Mouse (Mus musculus) lung, adult 10 weeks (tissue): ENCODE data around the gene Olfr137. TPM values are rescaled to one million over a fixed set of nuclear protein-coding genes. Genes with fewer than 3 reads are reported as not detected.

Experiments used
- polyA plus RNA-seq: library from polyadenylated mRNA; stranded (reverse); fragments of 350-450 nt; fragmentation: Illumina TruSeq; extraction: RNeasy Lipid Tissue Mini Kit (QIAGEN cat#74804); gene quantifications from one replicate; pipeline ENCODE4 v1.2.3, GENCODE M21; 2014; ENCODE audit warnings: low read depth, low replicate concordance; ENCODE audit not compliant: insufficient read depth

Gene Olfr137
- polyA plus RNA-seq = not detected

DNA sequence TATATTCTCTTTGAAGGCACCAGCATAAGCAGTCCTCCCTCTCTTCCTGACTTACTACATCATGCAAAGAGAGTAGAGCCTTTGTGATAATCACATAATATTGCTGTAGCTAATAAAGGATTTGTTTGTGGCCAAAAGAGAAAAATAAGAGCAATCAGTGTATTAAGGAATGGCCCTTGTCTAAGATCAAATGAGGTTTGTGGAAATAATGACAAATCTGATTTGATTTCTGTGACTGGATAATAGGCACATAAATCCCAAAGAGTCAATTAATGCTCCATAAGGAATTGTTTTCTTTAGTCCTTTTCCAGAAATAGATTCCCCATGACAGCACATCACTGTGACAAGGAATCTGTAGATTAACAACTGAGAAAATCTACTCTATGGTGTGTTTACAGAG lies at the start of gene Olfr137:
Gene Olfr137, minus strand, starts transcription at position 101 of the 400 bp plus-strand sequence.

DNA sequence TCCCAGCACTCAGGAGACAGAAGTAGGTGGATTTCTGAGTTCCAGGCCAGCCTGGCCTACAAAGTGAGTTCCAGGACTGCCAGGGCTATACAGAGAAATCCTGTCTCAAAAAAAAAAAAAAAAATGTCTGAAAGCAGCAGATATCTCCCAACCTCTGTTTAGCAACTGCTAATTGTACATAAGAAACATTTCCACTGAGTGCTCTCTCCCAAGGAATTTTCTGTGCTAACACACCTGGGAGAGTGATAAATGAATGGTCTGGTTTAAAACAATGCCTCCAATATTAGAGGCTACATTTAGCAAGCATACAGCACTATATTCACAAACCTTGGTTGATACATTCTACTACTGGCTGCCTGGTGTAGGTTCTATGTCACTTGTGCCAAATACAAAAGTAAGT lies 22.2 kb upstream of the Olfr137 start, which contains the start of gene Olfr136:
Gene Olfr136, plus strand, starts transcription at position 301 of the 400 bp plus-strand sequence.

DNA sequence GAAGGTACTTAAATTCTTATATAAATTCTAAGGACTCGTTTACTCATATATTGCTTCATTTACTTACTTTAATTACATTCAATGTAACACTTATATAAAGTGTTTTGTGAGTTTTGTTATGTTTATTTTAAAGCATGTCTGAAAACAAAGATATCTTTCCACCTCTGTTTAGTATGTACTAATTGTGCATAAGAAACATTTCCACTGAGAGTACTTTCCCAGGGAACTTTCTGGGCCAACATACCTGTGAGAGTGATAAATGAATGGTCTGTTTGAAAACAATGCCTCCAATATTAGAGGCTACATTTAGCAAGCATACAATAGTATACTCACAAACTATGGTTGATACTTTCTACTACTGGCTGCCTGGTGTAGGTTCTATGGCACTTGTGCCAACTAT lies 46.6 kb downstream of the Olfr137 start, which contains the start of gene Olfr138:
Gene Olfr138, plus strand, starts transcription at position 301 of the 400 bp plus-strand sequence.

Other genes with a start within 250 kb of the Olfr137 start
- not detected for gene Olfr129, start 247.5 kb downstream of the Olfr137 start, polyA plus RNA-seq
- gene Olfr130, start 243.6 kb downstream of the Olfr137 start, polyA plus RNA-seq = not detected
- not detected for gene Olfr131, start 218.9 kb downstream of the Olfr137 start, polyA plus RNA-seq
- not detected for gene Olfr132, start 173.0 kb downstream of the Olfr137 start, polyA plus RNA-seq
- not detected for gene Olfr133, start 162.3 kb downstream of the Olfr137 start, polyA plus RNA-seq
- gene Olfr134, start 136.2 kb downstream of the Olfr137 start, polyA plus RNA-seq = not detected
- not detected for gene Olfr135, start 103.2 kb downstream of the Olfr137 start, polyA plus RNA-seq
- not detected for gene Olfr138, start 46.5 kb downstream of the Olfr137 start, polyA plus RNA-seq
- not detected for gene Olfr136, start 22.3 kb upstream of the Olfr137 start, polyA plus RNA-seq
- not detected for gene Esp36, start 112.6 kb upstream of the Olfr137 start, polyA plus RNA-seq
- gene Esp34, start 246.6 kb upstream of the Olfr137 start, polyA plus RNA-seq = not detected